Mouse (Mus musculus): ENCODE data around the gene Kansl1. TPM values are rescaled to one million over a fixed set of nuclear protein-coding genes. Genes with fewer than 3 reads are reported as not detected.

Kansl1 gene
- polyA plus RNA-seq, 1 experiment from 2014 or later, result 26.3 TPM

DNA sequence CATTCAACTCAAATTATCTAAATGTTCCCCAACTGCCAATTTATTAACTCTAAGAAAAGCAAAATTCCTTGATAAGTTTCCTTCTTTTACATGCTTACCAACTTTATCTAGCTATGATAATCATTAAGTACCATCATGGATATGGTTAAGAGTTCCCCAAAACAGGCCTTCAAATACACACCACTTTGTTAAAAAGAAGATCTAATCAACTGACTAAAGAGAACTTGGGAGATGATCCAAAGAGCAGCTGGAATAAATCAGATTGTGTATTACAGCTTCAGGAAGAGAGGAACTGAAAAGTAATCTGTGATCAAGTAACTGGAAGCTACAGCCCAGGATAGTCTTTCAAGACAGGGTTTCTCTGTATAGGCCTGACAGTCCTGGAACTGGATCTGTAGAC lies 36.4 kb downstream of the Kansl1 start:
- DNase-seq (ENCODE audit: low spot score) (no peak), ATAC-seq (no peak)
- H3K4me3 ChIP-seq (ENCODE audit: low read depth, low read length), result no peak overlapping the region
- no peak overlapping the region for H3K4me2 ChIP-seq (ENCODE audit: low read length)
- H3K36me3 ChIP-seq (ENCODE audit: control insufficient read depth, insufficient read depth, low read length), result no peaks in the 10 kb centered on the region
- no peaks in the 10 kb centered on the region for H3K9me3 ChIP-seq (replicated peaks; ENCODE audit: control insufficient read depth, low read length)
- no peak overlapping the region for H3K27ac ChIP-seq (ENCODE audit: low read depth, low read length)
- H3K4me1 ChIP-seq (ENCODE audit: control insufficient read depth, insufficient read depth, low read length), result no peaks in the 10 kb centered on the region; the same call in 1 of the 2 replicates
- no peaks in the 10 kb centered on the region for H3K27me3 ChIP-seq (replicated peaks; ENCODE audit: control insufficient read depth, insufficient read depth, low read length)
- no peak overlapping the region for H3K9ac ChIP-seq (ENCODE audit: low read length)

DNA sequence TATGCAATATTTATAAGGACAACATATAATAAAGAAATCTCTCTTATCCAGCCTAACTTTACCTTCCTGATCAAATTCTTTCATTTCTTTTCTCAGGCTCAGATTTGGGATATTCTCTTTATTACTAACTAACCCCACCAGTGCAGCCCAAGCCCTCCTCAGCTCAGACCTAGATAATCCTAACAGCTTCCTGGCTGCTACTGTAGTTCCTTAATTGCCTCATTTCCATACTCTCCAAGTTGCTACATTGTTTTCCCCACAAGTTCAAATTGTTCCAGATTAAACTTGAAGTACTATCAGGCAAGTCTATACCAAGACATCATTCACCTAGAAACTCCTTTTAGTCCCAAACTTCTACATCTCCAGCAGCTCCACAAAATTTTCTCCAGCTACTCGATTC lies 36.9 kb downstream of the Kansl1 start:
- no peak overlapping the region for H3K9ac ChIP-seq (ENCODE audit: low read length)
- no peaks in the 10 kb centered on the region for H3K36me3 ChIP-seq (ENCODE audit: control insufficient read depth, insufficient read depth, low read length)
- H3K9me3 ChIP-seq (replicated peaks; ENCODE audit: control insufficient read depth, low read length), result no peaks in the 10 kb centered on the region
- H3K4me3 ChIP-seq (ENCODE audit: low read depth, low read length), result no peak overlapping the region
- no peak overlapping the region for H3K4me2 ChIP-seq (ENCODE audit: low read length)
- DNase-seq (ENCODE audit: low spot score) (no peak), ATAC-seq (no peak)
- H3K27ac ChIP-seq (ENCODE audit: low read depth, low read length), result no peak overlapping the region
- no peaks in the 10 kb centered on the region for H3K27me3 ChIP-seq (replicated peaks; ENCODE audit: control insufficient read depth, insufficient read depth, low read length)
- WGBS, result 65% methylated on average over 1 of the region's 1 CpGs
- H3K4me1 ChIP-seq (ENCODE audit: control insufficient read depth, insufficient read depth, low read length), result no peaks in the 10 kb centered on the region

DNA sequence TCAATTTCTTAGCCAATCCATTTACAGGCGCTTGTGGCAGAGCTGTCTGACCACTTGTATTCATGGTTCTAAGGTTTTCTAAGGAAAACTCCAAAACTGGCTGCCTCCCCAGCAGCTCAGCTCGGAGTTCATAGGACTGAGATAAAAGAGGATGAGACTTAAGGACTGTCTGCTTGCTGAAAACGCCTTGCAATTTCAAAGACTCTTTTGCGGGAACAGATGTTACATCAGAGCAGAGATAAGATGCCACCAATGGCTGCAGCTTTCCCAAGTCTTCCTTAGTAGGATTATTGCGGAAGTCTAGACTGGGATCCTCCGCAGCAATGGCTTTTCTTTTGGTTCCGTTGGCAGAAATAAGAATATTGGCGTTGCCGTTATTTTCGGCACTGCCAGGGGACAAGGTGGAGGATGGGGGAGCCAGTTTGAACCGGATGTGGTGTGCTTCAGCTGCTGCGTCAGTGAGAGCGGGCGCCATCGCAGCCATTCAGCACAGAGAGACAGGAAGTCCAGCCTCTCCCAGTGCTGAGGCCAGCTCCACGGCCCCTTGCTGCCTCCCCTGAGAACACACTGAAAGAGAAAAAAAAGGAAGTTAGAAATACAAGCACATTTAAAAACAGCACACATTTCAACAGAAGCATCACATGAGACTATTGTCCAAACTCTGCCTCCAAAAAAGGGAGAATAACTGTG lies 43.8 kb downstream of the Kansl1 start:
- ATAC-seq (no peak), DNase-seq (ENCODE audit: low spot score) (no peak)
- Histone ChIP-seq H3K4me3 (ENCODE audit: low read depth, low read length) (no peak overlapping the region), H3K4me1 (ENCODE audit: control insufficient read depth, insufficient read depth, low read length) (no peaks in the 10 kb centered on the region), H3K9ac (ENCODE audit: low read length) (no peak overlapping the region), H3K27me3 (replicated peaks; ENCODE audit: control insufficient read depth, insufficient read depth, low read length) (no peaks in the 10 kb centered on the region), H3K9me3 (replicated peaks; ENCODE audit: control insufficient read depth, low read length) (no peaks in the 10 kb centered on the region), H3K27ac (ENCODE audit: low read depth, low read length) (no peak overlapping the region), H3K36me3 (ENCODE audit: control insufficient read depth, insufficient read depth, low read length) (peaks cover 25% of the 10 kb centered on the region), H3K4me2 (ENCODE audit: low read length) (no peak overlapping the region)
- WGBS, result 92% methylated on average over 16 of the region's 16 CpGs

DNA sequence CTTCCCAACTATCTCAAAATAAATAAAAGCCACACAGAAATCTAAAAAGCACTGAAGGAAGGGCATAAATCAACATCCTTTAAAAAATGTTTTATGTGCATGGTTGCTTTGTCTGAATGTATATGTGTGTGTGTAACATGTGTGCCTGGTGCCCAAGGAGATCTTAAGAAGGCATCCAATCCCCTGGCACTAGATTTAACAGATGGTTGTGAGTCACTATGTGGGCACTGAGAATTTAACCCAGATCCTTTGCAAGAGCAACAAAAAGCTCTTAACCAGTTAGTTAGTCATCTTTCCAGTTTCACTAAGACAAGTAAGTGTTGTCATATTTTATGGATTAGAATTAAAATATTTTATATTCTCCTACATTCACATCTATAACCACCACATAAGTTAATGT lies 56.4 kb downstream of the Kansl1 start:
- no peak overlapping the region for H3K4me3 ChIP-seq (ENCODE audit: low read depth, low read length)
- no peaks in the 10 kb centered on the region for H3K9me3 ChIP-seq (replicated peaks; ENCODE audit: control insufficient read depth, low read length)
- no peaks in the 10 kb centered on the region for H3K4me1 ChIP-seq (ENCODE audit: control insufficient read depth, insufficient read depth, low read length)
- ATAC-seq (no peak), DNase-seq (ENCODE audit: low spot score) (no peak)
- H3K36me3 ChIP-seq (ENCODE audit: control insufficient read depth, insufficient read depth, low read length), result peaks cover 9% of the 10 kb centered on the region; the same call in 1 of the 2 replicates
- H3K27ac ChIP-seq (ENCODE audit: low read depth, low read length), result no peak overlapping the region
- no peak overlapping the region for H3K4me2 ChIP-seq (ENCODE audit: low read length)
- no peaks in the 10 kb centered on the region for H3K27me3 ChIP-seq (replicated peaks; ENCODE audit: control insufficient read depth, insufficient read depth, low read length)
- H3K9ac ChIP-seq (ENCODE audit: low read length), result no peak overlapping the region

DNA sequence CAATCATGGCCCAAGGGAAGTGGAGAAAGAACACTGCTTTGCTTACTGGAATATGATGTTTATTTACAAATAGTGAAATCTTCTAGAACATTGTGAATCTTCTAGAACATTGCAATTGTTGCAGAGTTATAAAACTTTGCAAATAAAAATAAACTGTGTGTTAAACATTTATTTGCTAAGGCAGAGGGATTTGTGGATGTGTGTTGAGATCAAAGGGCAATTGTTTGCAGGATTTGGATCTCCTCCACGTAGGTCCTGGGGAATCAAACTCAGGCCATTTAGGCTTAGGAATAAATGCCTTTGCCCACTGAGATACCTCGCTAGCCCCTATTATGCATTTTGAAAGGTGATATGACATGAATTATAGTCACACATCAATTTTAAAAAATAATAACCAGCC lies 61.3 kb downstream of the Kansl1 start:
- Histone ChIP-seq H3K4me3 (ENCODE audit: low read depth, low read length) (no peak overlapping the region), H3K9me3 (replicated peaks; ENCODE audit: control insufficient read depth, low read length) (no peaks in the 10 kb centered on the region), H3K4me2 (ENCODE audit: low read length) (no peak overlapping the region), H3K27ac (ENCODE audit: low read depth, low read length) (no peak overlapping the region), H3K4me1 (ENCODE audit: control insufficient read depth, insufficient read depth, low read length) (no peaks in the 10 kb centered on the region), H3K27me3 (replicated peaks; ENCODE audit: control insufficient read depth, insufficient read depth, low read length) (no peaks in the 10 kb centered on the region), H3K9ac (ENCODE audit: low read length) (no peak overlapping the region), H3K36me3 (ENCODE audit: control insufficient read depth, insufficient read depth, low read length) (peaks cover 12% of the 10 kb centered on the region; the same call in 1 of the 2 replicates)
- WGBS, result 48% methylated on average over 2 of the region's 2 CpGs
- ATAC-seq, result no peak
- DNase-seq (ENCODE audit: low spot score), result no peak

DNA sequence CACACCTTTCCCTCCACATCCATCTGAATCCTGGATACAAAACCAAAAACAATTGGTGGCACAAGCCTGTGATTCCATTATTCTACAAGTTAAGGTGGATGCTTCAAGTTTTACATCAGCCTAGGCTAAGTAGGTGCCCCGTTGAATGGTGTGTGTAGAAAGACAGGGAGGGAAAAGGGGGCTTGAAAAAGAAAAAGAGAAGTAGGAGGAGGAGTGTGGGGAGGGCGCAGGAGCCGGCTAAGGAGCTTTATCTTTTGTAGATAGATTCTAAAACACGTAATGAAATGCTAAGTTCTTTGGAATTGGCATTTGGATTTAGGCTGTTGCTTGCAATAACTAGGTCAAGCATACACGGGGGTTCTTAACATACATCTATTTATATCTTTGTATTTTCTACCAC lies 67.7 kb downstream of the Kansl1 start:
- H3K4me1 ChIP-seq (ENCODE audit: control insufficient read depth, insufficient read depth, low read length), result 0 out of 2 replicates have a peak, but pooled peaks cover 2% of the 10 kb centered on the region
- WGBS, result 49% methylated on average over 5 of the region's 5 CpGs
- H3K36me3 ChIP-seq (ENCODE audit: control insufficient read depth, insufficient read depth, low read length), result 0 out of 2 replicates have a peak, but pooled peaks cover 5% of the 10 kb centered on the region
- no peak for DNase-seq (ENCODE audit: low spot score)
- no peak overlapping the region for H3K4me3 ChIP-seq (ENCODE audit: low read depth, low read length)
- no peak overlapping the region for H3K27ac ChIP-seq (ENCODE audit: low read depth, low read length)
- no peak overlapping the region for H3K9ac ChIP-seq (ENCODE audit: low read length)
- no peak overlapping the region for H3K4me2 ChIP-seq (ENCODE audit: low read length)
- no peak for ATAC-seq
- H3K27me3 ChIP-seq (replicated peaks; ENCODE audit: control insufficient read depth, insufficient read depth, low read length), result no peaks in the 10 kb centered on the region
- no peaks in the 10 kb centered on the region for H3K9me3 ChIP-seq (replicated peaks; ENCODE audit: control insufficient read depth, low read length)

DNA sequence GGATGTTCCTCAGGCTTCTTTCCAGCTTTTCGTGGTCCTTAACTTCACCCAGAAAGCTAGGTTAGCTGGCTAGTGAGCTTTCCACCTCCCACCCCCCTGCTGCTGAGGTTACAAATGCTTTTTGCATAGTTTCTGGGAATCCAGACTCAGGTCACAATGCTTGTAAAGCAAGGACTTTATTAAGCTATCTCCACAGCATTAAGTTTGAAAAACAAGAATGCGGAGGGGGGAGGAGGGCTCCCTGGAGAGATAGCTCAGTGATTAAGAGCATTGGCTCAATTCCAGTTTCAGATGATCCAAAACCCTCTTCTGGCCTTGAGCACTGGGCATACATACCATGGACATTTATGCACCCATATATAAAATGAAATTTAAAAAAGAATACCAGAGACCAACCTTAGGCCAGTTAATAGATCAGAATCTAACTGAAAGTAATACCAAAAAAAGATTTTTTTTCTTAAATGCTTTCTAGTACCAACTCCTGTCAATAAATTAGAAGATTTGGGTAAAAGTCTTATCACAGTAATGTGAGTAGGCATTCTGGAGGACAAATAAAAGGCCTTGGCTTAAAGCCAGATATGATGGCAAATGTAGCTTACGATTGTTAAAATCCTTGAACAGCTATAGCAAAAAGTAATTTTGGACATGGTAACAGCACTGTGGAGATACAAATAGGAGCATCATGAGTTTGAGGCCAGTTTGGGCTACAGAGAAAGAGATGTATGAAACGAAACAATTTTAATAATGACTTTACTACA lies 69.0 kb downstream of the Kansl1 start:
- ATAC-seq, result no peak
- peak; percentile 22 for DNase-seq (ENCODE audit: low spot score)
- 65% methylated on average over 4 of the region's 4 CpGs for WGBS
- Histone ChIP-seq H3K4me3 (ENCODE audit: low read depth, low read length) (no peak overlapping the region), H3K27me3 (replicated peaks; ENCODE audit: control insufficient read depth, insufficient read depth, low read length) (no peaks in the 10 kb centered on the region), H3K9ac (ENCODE audit: low read length) (no peak overlapping the region), H3K4me2 (ENCODE audit: low read length) (no peak overlapping the region), H3K4me1 (ENCODE audit: control insufficient read depth, insufficient read depth, low read length) (0 out of 2 replicates have a peak, but pooled peaks cover 2% of the 10 kb centered on the region), H3K9me3 (replicated peaks; ENCODE audit: control insufficient read depth, low read length) (no peaks in the 10 kb centered on the region), H3K27ac (ENCODE audit: low read depth, low read length) (no peak overlapping the region), H3K36me3 (ENCODE audit: control insufficient read depth, insufficient read depth, low read length) (0 out of 2 replicates have a peak, but pooled peaks cover 5% of the 10 kb centered on the region)

DNA sequence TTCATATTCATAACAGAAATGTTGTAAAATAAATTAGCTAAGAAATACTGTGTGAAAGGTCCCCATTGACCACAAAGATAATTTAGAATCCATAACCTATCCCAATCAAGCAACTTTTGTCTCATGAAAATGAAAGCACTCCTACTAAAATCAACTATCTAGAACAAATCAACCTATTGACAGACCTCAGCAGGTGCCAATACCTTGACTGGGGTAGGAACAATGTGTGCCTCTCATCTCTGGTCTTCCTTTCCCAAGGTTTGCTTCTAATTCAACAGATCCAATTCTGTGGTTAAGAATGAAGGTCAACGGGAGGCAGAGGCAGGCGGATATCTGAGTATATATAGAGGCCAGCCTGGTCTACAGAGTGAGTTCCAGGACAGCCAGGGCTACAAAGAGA lies 73.0 kb downstream of the Kansl1 start:
- WGBS, result 95% methylated on average over 2 of the region's 2 CpGs
- H3K9ac ChIP-seq (ENCODE audit: low read length), result no peak overlapping the region
- H3K4me2 ChIP-seq (ENCODE audit: low read length), result no peak overlapping the region
- H3K27me3 ChIP-seq (replicated peaks; ENCODE audit: control insufficient read depth, insufficient read depth, low read length), result no peaks in the 10 kb centered on the region
- 0 out of 2 replicates have a peak, but pooled peaks cover 2% of the 10 kb centered on the region for H3K4me1 ChIP-seq (ENCODE audit: control insufficient read depth, insufficient read depth, low read length)
- H3K27ac ChIP-seq (ENCODE audit: low read depth, low read length), result no peak overlapping the region
- H3K36me3 ChIP-seq (ENCODE audit: control insufficient read depth, insufficient read depth, low read length), result no peaks in the 10 kb centered on the region
- no peaks in the 10 kb centered on the region for H3K9me3 ChIP-seq (replicated peaks; ENCODE audit: control insufficient read depth, low read length)
- no peak for ATAC-seq
- no peak overlapping the region for H3K4me3 ChIP-seq (ENCODE audit: low read depth, low read length)
- DNase-seq (ENCODE audit: low spot score), result no peak

DNA sequence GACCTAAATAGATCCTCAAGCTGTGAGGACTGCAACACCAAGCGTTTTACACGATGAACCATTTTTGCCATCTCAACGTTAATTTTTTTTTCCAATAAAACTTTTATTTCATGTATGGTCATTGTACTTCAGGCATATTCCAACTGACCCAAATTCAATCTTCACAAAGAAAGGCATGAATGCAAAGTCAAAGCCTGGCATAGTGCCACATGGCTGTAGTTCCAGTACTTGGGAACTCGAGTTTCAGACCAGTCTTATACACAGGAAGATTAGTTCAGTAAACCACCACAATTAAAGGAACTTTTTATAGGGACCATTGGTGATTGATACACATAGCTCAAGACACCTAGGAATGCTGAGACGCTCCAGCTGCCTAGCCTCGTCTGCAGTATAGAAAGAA lies 75.5 kb downstream of the Kansl1 start:
- ATAC-seq, result no peak
- WGBS, result 81% methylated on average over 6 of the region's 6 CpGs
- Histone ChIP-seq H3K4me1 (ENCODE audit: control insufficient read depth, insufficient read depth, low read length) (no peaks in the 10 kb centered on the region), H3K9me3 (replicated peaks; ENCODE audit: control insufficient read depth, low read length) (no peaks in the 10 kb centered on the region), H3K27ac (ENCODE audit: low read depth, low read length) (no peak overlapping the region), H3K9ac (ENCODE audit: low read length) (no peak overlapping the region), H3K4me3 (ENCODE audit: low read depth, low read length) (no peak overlapping the region), H3K27me3 (replicated peaks; ENCODE audit: control insufficient read depth, insufficient read depth, low read length) (no peaks in the 10 kb centered on the region), H3K4me2 (ENCODE audit: low read length) (no peak overlapping the region), H3K36me3 (ENCODE audit: control insufficient read depth, insufficient read depth, low read length) (no peaks in the 10 kb centered on the region)
- DNase-seq (ENCODE audit: low spot score), result peak; percentile 28
